Mouse (Mus musculus) hindbrain, embryonic 15.5 days (tissue): ENCODE measurements around the gene Il22. TPM values are rescaled to one million over a fixed set of nuclear protein-coding genes. Genes with fewer than 3 reads are reported as not detected.
"Not testable (repeated sequence)": the region's sequence is repeated elsewhere in the genome, so short reads cannot be mapped to it uniquely, and the experiment has no call there.

ENCODE experiments used
- ATAC-seq: fragments of 200-750 bp; cut with Nextera tagmentation; 2 replicates; pipeline ENCODE4 v1.8.0; 2017; ENCODE audit warnings: low read depth, moderate number of reproducible peaks, moderate TSS enrichment; ENCODE audit not compliant: low FRiP score
- H3K27ac ChIP-seq: fragments of 300-500 bp; sonication (generic); replicated peaks from 2 replicates; pipeline ENCODE4 v1.5.1; 2015; ENCODE audit warnings: mild to moderate bottlenecking, inconsistent platforms
- H3K27me3 ChIP-seq: fragments of 300-500 bp; sonication (generic); 2 replicates; pipeline ENCODE4 v1.6.1; 2015; ENCODE audit warnings: control low read depth, inconsistent platforms
- H3K36me3 ChIP-seq: fragments of 300-500 bp; sonication (generic); 2 replicates; pipeline ENCODE4 v1.6.1; 2015; ENCODE audit warnings: control low read depth, inconsistent platforms
- H3K4me1 ChIP-seq: fragments of 300-500 bp; sonication (generic); replicated peaks from 2 replicates; pipeline ENCODE4 v1.6.1; 2015; ENCODE audit warnings: control low read depth, inconsistent platforms
- H3K4me2 ChIP-seq: fragments of 300-500 bp; sonication (generic); 2 replicates; pipeline ENCODE4 v1.6.1; 2015; ENCODE audit warnings: moderate library complexity, mild to moderate bottlenecking, inconsistent platforms
- H3K4me3 ChIP-seq: fragments of 300-500 bp; sonication (generic); 2 replicates; pipeline ENCODE4 v1.5.1; 2015; ENCODE audit warnings: mild to moderate bottlenecking, inconsistent platforms
- H3K9ac ChIP-seq: fragments of 300-500 bp; sonication (generic); 2 replicates; pipeline ENCODE4 v1.6.1; 2015; ENCODE audit warnings: inconsistent platforms
- H3K9me3 ChIP-seq: fragments of 300-500 bp; sonication (generic); 2 replicates; pipeline ENCODE4 v1.6.1; 2016; ENCODE audit warnings: control low read depth, inconsistent platforms
- WGBS: fragments of 180-500 bp; shearing (Covaris S2); methylation state at CpG from one replicate; pipeline ENCODE4 v1.1.7; 2015; 5-methylcytosine and 5-hydroxymethylcytosine counted together
- polyA plus RNA-seq: library from polyadenylated mRNA; unstranded; fragments of >200 nt; fragmentation: Nextera tagmentation; extraction: Ambion mirVana; gene quantifications from 2 replicates; pipeline ENCODE4 v1.2.1, GENCODE M21; 2015

The Il22 gene
- polyA plus RNA-seq, 1 experiment from 2014 or later, result 0.26 TPM

DNA sequence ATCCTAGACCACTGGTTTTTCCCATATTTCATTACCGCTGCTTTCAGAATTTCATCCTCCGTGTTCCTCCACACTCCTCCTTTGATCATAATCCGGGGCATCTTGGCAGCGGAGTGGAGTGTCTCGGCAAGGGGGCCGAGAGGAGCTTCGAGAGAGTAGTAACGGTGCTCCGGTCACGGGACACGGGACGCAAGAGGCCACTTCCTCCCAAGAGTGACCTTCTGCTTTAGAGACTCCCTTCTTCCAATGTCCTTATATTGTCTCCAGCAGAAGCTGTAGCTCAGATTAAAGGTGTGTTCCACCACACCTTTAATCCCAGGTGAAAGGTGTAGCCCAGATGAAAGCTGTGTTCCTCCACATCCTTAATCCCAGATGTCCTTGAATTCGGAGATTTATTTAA lies 35.9 kb downstream of the Il22 start, which contains the start of gene Gm32717:
TSS of gene Gm32717 (minus strand) at position 101 of the 400 bp plus-strand sequence.
- not testable (repeated sequence) for H3K27ac ChIP-seq, H3K4me2 ChIP-seq, ATAC-seq, H3K9me3 ChIP-seq, H3K36me3 ChIP-seq, H3K4me1 ChIP-seq, H3K9ac ChIP-seq, H3K27me3 ChIP-seq, H3K4me3 ChIP-seq
- no CpG with 5 or more reads among the region's 13 CpGs for WGBS

DNA sequence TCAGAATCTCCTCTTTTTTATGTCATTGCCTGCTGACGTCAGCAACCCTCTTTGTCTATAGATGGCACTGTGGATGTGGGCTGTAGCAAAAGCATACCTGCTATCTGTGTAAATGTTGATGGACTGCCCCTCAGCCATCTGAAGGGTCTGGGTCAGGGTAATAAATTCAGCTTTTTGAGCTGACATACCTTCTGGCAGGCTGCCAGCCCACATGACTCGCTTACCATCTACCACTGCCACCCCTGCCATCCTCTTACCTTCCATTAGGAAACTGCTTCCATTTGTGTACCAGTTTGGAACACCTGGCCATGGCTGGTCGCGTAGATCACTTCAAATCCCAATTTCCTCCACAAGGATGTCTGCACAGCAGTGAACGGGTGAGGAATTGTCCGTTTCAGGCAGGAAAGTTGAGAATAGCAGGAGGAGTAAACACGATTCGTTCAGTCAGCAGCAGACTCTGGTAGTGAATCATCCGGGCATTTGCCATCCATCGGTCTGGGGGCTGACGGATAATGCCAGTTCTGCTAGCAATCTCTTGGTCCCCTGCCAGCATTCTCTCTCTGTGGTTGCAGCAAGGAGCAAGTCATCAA lies 44.4 kb downstream of the Il22 start:
- H3K36me3 ChIP-seq, H3K27me3 ChIP-seq, H3K27ac ChIP-seq, H3K9ac ChIP-seq, H3K4me2 ChIP-seq, H3K4me1 ChIP-seq, H3K9me3 ChIP-seq, ATAC-seq, H3K4me3 ChIP-seq: not testable (repeated sequence)
- WGBS, result 56% methylated on average over 11 of the region's 11 CpGs

- 31% methylated on average over 10 of the region's 10 CpGs for WGBS
- Histone ChIP-seq H3K27me3 (no peaks in the 10 kb centered on the region), H3K4me2 (peak overlapping the region; percentile 43), H3K9me3 (no peaks in the 10 kb centered on the region), H3K4me3 (no peak overlapping the region), H3K36me3 (no peaks in the 10 kb centered on the region), H3K27ac (no peak overlapping the region), H3K4me1 (peaks cover 5% of the 10 kb centered on the region; the same call in 1 of the 2 replicates), H3K9ac (no peak overlapping the region)
- peak; percentile 76; the same call in 1 of the 2 replicates for ATAC-seq
Observed at GRCm38 (mm10) chr10:118250852-118251295, 46.1 kb downstream of the Il22 start.

DNA sequence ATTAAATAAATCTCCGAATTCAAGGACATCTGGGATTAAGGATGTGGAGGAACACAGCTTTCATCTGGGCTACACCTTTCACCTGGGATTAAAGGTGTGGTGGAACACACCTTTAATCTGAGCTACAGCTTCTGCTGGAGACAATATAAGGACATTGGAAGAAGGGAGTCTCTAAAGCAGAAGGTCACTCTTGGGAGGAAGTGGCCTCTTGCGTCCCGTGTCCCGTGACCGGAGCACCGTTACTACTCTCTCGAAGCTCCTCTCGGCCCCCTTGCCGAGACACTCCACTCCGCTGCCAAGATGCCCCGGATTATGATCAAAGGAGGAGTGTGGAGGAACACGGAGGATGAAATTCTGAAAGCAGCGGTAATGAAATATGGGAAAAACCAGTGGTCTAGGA lies 53.6 kb downstream of the Il22 start, which contains the start of gene Gm32802:
TSS of gene Gm32802 (plus strand) at position 301 of the 400 bp plus-strand sequence.
- not testable (repeated sequence) for H3K27me3 ChIP-seq, H3K4me1 ChIP-seq, H3K36me3 ChIP-seq, H3K4me3 ChIP-seq, ATAC-seq, H3K27ac ChIP-seq, H3K4me2 ChIP-seq, H3K9me3 ChIP-seq, H3K9ac ChIP-seq
- WGBS, result no CpG with 5 or more reads among the region's 13 CpGs

Other genes with a start within 250 kb of the Il22 start
- 26.1 and 27.6 TPM in 2 replicates for gene Mdm1, start 63.1 kb upstream of the Il22 start, polyA plus RNA-seq
- 0.16 and 0.31 TPM in 2 replicates for gene Gm32717, start 35.8 kb downstream of the Il22 start, polyA plus RNA-seq
- gene Gm32802, start 53.7 kb downstream of the Il22 start, polyA plus RNA-seq, result 0.16 and 0.31 TPM in 2 replicates
- gene Iltifb, start 90.1 kb downstream of the Il22 start, polyA plus RNA-seq, result 0.41 and 1.1 TPM in 2 replicates
- not detected in 2 replicates for gene Gm9040, start 122.0 kb downstream of the Il22 start, polyA plus RNA-seq
- gene Gm9044, start 127.5 kb downstream of the Il22 start, polyA plus RNA-seq, result not detected in 2 replicates
- not detected in 2 replicates for gene Gm9045, start 132.9 kb downstream of the Il22 start, polyA plus RNA-seq
- gene Gm9046, start 138.3 kb downstream of the Il22 start, polyA plus RNA-seq, result not detected in 2 replicates
- gene Gm9048, start 143.7 kb downstream of the Il22 start, polyA plus RNA-seq, result not detected in 2 replicates
- not detected in 2 replicates for gene Gm9049, start 149.2 kb downstream of the Il22 start, polyA plus RNA-seq
- gene Ifng, start 236.1 kb downstream of the Il22 start, polyA plus RNA-seq, result not detected in 2 replicates